21 mouse cellular contexts compared by ENCODE assay signal in the genomic region with DNA sequence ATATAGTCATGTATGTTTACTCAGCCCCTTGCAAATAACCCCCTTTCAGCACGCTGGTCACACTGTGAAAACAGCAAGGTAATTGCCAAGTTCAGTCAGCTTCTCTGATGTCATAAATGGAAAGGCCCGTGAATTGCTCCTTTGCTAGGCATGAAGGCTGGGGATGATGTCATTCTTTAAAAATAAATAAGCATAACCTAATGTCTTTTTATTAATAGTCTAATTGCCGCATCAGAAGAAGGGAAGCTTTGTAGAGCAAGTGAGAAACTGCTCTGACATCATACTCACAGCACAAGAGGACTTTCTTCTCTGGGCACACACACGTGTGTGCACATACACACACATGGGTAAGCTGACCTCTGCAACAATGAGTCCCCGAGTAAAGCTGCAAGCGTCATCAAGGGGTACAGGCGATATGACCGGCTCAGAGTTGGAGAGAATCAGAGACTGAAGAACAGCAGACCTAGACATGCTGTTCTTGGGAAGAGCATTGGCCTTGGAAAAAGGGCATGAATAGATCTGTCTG.
"Had no signal": no experiment of that assay in that cellular context is flagged by ENCODE, and none has a peak within 500 bp of the region (broad histone marks: within the 10 kb centered on the region; RNA-seq: fewer than 3 reads in every experiment).

No protein-coding gene starts in this region.

- H3K27ac ChIP-seq: hindbrain, embryonic 13.5 days; hindbrain, embryonic 15.5 days; hindbrain, postnatal 0 days; kidney, embryonic 15.5 days; kidney, postnatal 0 days; limb, embryonic 15.5 days; liver, embryonic 12.5 days; liver, embryonic 14.5 days had no signal

- H3K4me2 ChIP-seq: heart, embryonic 12.5 days; hindbrain, embryonic 13.5 days; hindbrain, embryonic 15.5 days; kidney, embryonic 15.5 days; limb, embryonic 15.5 days; liver, embryonic 12.5 days had no signal

- ATAC-seq: hindbrain, postnatal 0 days; intestine, embryonic 16.5 days; liver, embryonic 12.5 days had no signal

- H3K9me3 ChIP-seq: heart, embryonic 12.5 days; hindbrain, embryonic 13.5 days; hindbrain, embryonic 15.5 days; kidney, embryonic 15.5 days; limb, embryonic 15.5 days; liver, embryonic 12.5 days had no signal

- H3K27me3 ChIP-seq: hindbrain, embryonic 13.5 days; hindbrain, embryonic 15.5 days; kidney, embryonic 15.5 days; limb, embryonic 15.5 days; liver, embryonic 12.5 days had no signal

- H3K4me1 ChIP-seq: hindbrain, embryonic 13.5 days; hindbrain, embryonic 15.5 days; kidney, embryonic 15.5 days; liver, embryonic 12.5 days had no signal

- DNase-seq: gastrocnemius, postnatal 14 days; gastrocnemius, postnatal 36 days; heart, postnatal 36 days; kidney, adult 11 months; kidney, adult 2 months; kidney, adult 9 months; kidney, postnatal 14 days; kidney, postnatal 36 days; layer of hippocampus, adult 9-11 months; layer of hippocampus, postnatal 36 days; left cerebral cortex, postnatal 4 days had no signal

- H3K9ac ChIP-seq: heart, embryonic 12.5 days; hindbrain, embryonic 13.5 days; hindbrain, embryonic 15.5 days; kidney, embryonic 15.5 days; limb, embryonic 15.5 days; liver, embryonic 12.5 days; liver, embryonic 14.5 days had no signal

- H3K4me3 ChIP-seq: heart, embryonic 12.5 days; hindbrain, embryonic 13.5 days; hindbrain, embryonic 15.5 days; kidney, embryonic 15.5 days; limb, embryonic 15.5 days; liver, embryonic 12.5 days had no signal

- H3K36me3 ChIP-seq: heart, embryonic 12.5 days; hindbrain, embryonic 13.5 days; hindbrain, embryonic 15.5 days; kidney, embryonic 15.5 days; limb, embryonic 15.5 days; liver, embryonic 12.5 days had no signal
